Mouse (Mus musculus) MN1 (cell line): ENCODE data around the gene Gabrg2.

Experiments used
- DNase-seq: peaks from one replicate; pipeline ENCODE4 v3.0.0-alpha.2; 2016; ENCODE audit warnings: low spot score

The Gabrg2 gene

GRCm38 (mm10) chr11:42000190-42001098 is at the start of gene Gabrg2:
Gabrg2 (minus strand) TSS chr11:42000857.
- no peak for DNase-seq

GRCm38 (mm10) chr11:42048201-42048600 is 47.5 kb upstream of the Gabrg2 start:
- no peak for DNase-seq

- no peak for DNase-seq
Measured at GRCm38 (mm10) chr11:41999468-41999881, 1.2 kb downstream of the Gabrg2 start.

GRCm38 (mm10) chr11:41980152-41980551 is 20.5 kb downstream of the Gabrg2 start:
- DNase-seq, result no peak

GRCm38 (mm10) chr11:41968595-41968994 is 32.1 kb downstream of the Gabrg2 start:
- no peak for DNase-seq

GRCm38 (mm10) chr11:41962706-41963105 is 38.0 kb downstream of the Gabrg2 start:
- DNase-seq, result no peak

GRCm38 (mm10) chr11:41953550-41953949 is 47.1 kb downstream of the Gabrg2 start:
- no peak for DNase-seq

GRCm38 (mm10) chr11:41951898-41952297 is 48.8 kb downstream of the Gabrg2 start:
- no peak for DNase-seq

GRCm38 (mm10) chr11:41945471-41945870 is 55.2 kb downstream of the Gabrg2 start:
- DNase-seq, result no peak

- no peak for DNase-seq
Measured at GRCm38 (mm10) chr11:41937979-41938378, 62.7 kb downstream of the Gabrg2 start.

GRCm38 (mm10) chr11:41918864-41919263 is 81.8 kb downstream of the Gabrg2 start:
- no peak for DNase-seq

- no peak for DNase-seq
Measured at GRCm38 (mm10) chr11:41914066-41914465, 86.6 kb downstream of the Gabrg2 start.

GRCm38 (mm10) chr11:41903661-41904060 is 97.0 kb downstream of the Gabrg2 start:
- no peak for DNase-seq
